Mouse (Mus musculus) embryonic facial prominence, embryonic 10.5 days (tissue): ENCODE results near the gene Shroom3. TPM values are rescaled to one million over a fixed set of nuclear protein-coding genes. Genes with fewer than 3 reads are reported as not detected.

Experiments used
- DNase-seq: peaks from one replicate; pipeline ENCODE4 v3.0.0-alpha.2; 2017; ENCODE audit warnings: low spot score
- H3K27ac ChIP-seq: fragments of 300-500 bp; sonication (generic); replicated peaks from 2 replicates; pipeline ENCODE4 v1.5.1; 2016; ENCODE audit warnings: mild to moderate bottlenecking
- H3K27me3 ChIP-seq: fragments of 300-500 bp; sonication (generic); replicated peaks from 2 replicates; pipeline ENCODE4 v1.6.1; 2016; ENCODE audit warnings: low read depth, mild to moderate bottlenecking; ENCODE audit not compliant: poor library complexity, severe bottlenecking
- H3K36me3 ChIP-seq: fragments of 300-500 bp; sonication (generic); replicated peaks from 2 replicates; pipeline ENCODE4 v1.6.1; 2016; ENCODE audit warnings: mild to moderate bottlenecking, moderate library complexity
- H3K4me1 ChIP-seq: fragments of 300-500 bp; sonication (generic); 2 replicates; pipeline ENCODE4 v1.6.1; 2016
- H3K4me3 ChIP-seq: fragments of 300-500 bp; sonication (generic); 2 replicates; pipeline ENCODE4 v1.5.1; 2016; ENCODE audit warnings: mild to moderate bottlenecking, moderate library complexity
- H3K9me3 ChIP-seq: fragments of 300-500 bp; sonication (generic); 2 replicates; pipeline ENCODE4 v1.6.1; 2016; ENCODE audit warnings: mild to moderate bottlenecking
- WGBS: fragments of 180-500 bp; shearing (Covaris S2); methylation state at CpG from one replicate; pipeline ENCODE4 v1.1.7; 2016; 5-methylcytosine and 5-hydroxymethylcytosine counted together
- microRNA counts: library from miRNA; unstranded; fragments of <30 nt; microRNA quantifications from one replicate; lab custom pipeline; 2017
- microRNA-seq: library from miRNA; unstranded; fragments of <30 nt; microRNA quantifications from one replicate; pipeline ENCODE4, GENCODE M21; 2017
- polyA plus RNA-seq: library from polyadenylated mRNA; unstranded; fragments of >200 nt; fragmentation: Nextera tagmentation; extraction: Ambion mirVana; gene quantifications from 2 replicates; pipeline ENCODE4 v1.2.1, GENCODE M21; 2016

Gene Shroom3
- polyA plus RNA-seq, 1 experiment from 2014 or later, result 4.8 TPM

GRCm38 (mm10) chr5:93000774-93001757 lies 317.8 kb downstream of the Shroom3 start:
- Histone ChIP-seq H3K9me3 (no peaks in the 10 kb centered on the region), H3K36me3 (no peaks in the 10 kb centered on the region), H3K27ac (peak overlapping the region; percentile 84), H3K4me1 (peaks cover 68% of the 10 kb centered on the region), H3K4me3 (no peak overlapping the region), H3K27me3 (no peaks in the 10 kb centered on the region)
- WGBS, result 74% methylated on average over 17 of the region's 17 CpGs
- no peak for DNase-seq

- Histone ChIP-seq H3K4me3 (no peak overlapping the region), H3K4me1 (peaks cover 61% of the 10 kb centered on the region), H3K36me3 (no peaks in the 10 kb centered on the region), H3K27me3 (no peaks in the 10 kb centered on the region), H3K9me3 (no peaks in the 10 kb centered on the region), H3K27ac (no peak overlapping the region)
- WGBS, result 91% methylated on average over 2 of the region's 2 CpGs
- no peak for DNase-seq
These were observed 319.4 kb downstream of the Shroom3 start for GRCm38 (mm10) chr5:93002615-93003014.

GRCm38 (mm10) chr5:93005229-93005814 lies 322.1 kb downstream of the Shroom3 start:
- H3K4me3 ChIP-seq, result peak overlapping the region; percentile 41
- no peaks in the 10 kb centered on the region for H3K36me3 ChIP-seq
- peaks cover 36% of the 10 kb centered on the region for H3K4me1 ChIP-seq
- no peaks in the 10 kb centered on the region for H3K27me3 ChIP-seq
- WGBS, result 5% methylated on average over 20 of the region's 20 CpGs
- peak overlapping the region; percentile 88 for H3K27ac ChIP-seq
- H3K9me3 ChIP-seq, result no peaks in the 10 kb centered on the region
- DNase-seq, result peak; percentile 84

- Histone ChIP-seq H3K9me3 (no peaks in the 10 kb centered on the region), H3K4me1 (peaks cover 30% of the 10 kb centered on the region), H3K27me3 (no peaks in the 10 kb centered on the region), H3K36me3 (no peaks in the 10 kb centered on the region), H3K4me3 (peak overlapping the region; percentile 41), H3K27ac (peak overlapping the region; percentile 88)
- 42% methylated on average over 14 of the region's 14 CpGs for WGBS
- DNase-seq, result no peak
These were observed 322.6 kb downstream of the Shroom3 start for GRCm38 (mm10) chr5:93005815-93006341.

GRCm38 (mm10) chr5:93008256-93008655 lies 325.0 kb downstream of the Shroom3 start:
- Histone ChIP-seq H3K4me1 (peaks cover 25% of the 10 kb centered on the region), H3K9me3 (no peaks in the 10 kb centered on the region), H3K27ac (no peak overlapping the region), H3K4me3 (no peak overlapping the region), H3K27me3 (no peaks in the 10 kb centered on the region), H3K36me3 (no peaks in the 10 kb centered on the region)
- WGBS, result 95% methylated on average over 9 of the region's 9 CpGs
- no peak for DNase-seq

MicroRNAs within 50 kb of the gene (microRNA counts, 519-probe panel; counts per million panel counts)
- 3,273 counts per million, percentile 71 among the panel's probes with 10 or more counts for microRNA mmu-miR-1961 (lab: Ali Mortazavi, UCI)

Small RNA genes within 50 kb of the gene (microRNA-seq; reads per million reads assigned to microRNA genes)
- gene Mir1961, result not detected

Other genes starting within 250 kb of the Shroom3 start
- 72.6 and 76.2 TPM in 2 replicates for gene Nup54, start 248.2 kb upstream of the Shroom3 start, polyA plus RNA-seq
- gene Scarb2, start 176.6 kb upstream of the Shroom3 start, polyA plus RNA-seq, result 7.1 and 7.6 TPM in 2 replicates
- not detected in 2 replicates for gene Fam47e, start 128.4 kb upstream of the Shroom3 start, polyA plus RNA-seq
- 6.3 and 7.7 TPM in 2 replicates for gene Stbd1, start 80.4 kb upstream of the Shroom3 start, polyA plus RNA-seq
- gene Ccdc158, start 8.2 kb upstream of the Shroom3 start, polyA plus RNA-seq, result 0.54 and 0.92 TPM in 2 replicates